Mouse (Mus musculus): ENCODE results near the gene Eml6.

Gene Eml6

DNA sequence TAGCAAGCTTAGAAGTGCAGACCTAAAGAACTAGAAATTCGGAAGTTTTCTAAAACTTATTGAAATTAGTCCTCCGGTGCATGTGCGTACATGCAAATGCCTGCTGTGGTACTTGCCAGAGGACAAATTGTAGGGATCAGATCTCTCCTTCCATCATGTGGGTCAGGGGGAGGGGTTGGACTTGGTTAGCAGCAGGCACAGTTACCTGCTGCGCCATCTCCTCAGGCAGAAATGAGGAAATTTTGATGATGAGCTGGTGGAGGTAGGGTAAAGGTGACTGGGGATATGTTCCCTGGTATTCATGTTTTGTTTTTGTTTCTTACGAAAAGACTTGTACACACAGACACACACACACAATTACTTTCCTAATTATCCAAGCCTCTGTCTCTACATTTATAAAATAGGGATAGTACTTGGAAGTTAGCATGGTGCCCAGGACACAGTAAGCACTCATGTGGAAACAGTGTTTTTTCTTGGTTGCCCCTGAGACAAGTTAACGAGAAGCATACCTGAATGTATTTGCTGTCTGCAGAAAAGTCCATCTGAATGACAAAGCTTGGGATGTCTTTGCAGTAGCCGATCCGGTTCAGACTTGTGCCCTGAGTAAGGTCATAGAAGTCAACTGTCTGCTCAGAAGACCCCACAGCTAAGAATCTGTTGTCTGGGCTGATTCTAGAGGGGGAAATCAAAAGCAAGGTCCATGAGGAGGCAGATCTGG lies 276.9 kb downstream of the Eml6 start:
- DNase-seq (ENCODE audit: low spot score), result no peak

GRCm38 (mm10) chr11:29747881-29748280 lies 278.0 kb downstream of the Eml6 start:
- DNase-seq (ENCODE audit: low spot score), result no peak

DNA sequence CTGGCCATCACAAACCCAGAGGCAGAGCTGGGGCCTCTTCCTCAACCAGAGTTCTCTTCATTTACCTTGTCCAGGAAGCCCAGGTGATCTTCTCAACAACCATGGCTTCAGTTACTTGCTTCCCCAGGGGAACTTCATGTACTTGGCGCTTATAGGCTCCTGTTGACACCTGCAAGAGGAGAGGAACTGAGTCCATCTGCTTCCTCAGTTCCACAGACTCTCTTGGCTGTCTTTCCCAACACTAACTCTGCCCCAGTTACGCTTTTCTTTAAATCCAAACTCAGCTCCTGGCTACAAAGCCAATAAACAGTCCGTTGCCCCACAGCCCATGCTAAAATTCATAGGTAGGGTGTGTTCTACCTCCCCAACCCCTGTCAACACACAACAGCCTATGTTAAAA lies 278.5 kb downstream of the Eml6 start:
- DNase-seq (ENCODE audit: low spot score), result no peak

DNA sequence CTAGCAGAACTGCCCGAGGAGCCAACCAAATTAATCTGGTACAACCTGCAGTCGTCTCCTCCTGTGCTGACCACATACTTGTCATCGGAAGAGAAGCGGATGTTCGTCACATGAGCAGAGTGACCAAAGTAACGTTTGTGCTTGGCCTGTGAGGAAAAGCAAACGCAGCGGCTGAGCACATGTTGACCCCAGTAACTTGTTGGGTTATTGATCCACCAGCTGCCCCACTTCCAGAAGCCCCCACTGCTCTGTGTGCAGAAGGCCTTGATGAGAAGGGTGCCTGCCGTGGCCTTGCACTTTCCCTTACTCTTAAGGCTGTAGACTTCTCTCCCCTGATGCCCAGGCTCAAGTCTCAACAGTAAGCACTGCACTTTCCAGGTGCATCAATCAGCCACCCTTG lies 279.6 kb downstream of the Eml6 start:
- DNase-seq (ENCODE audit: low spot score), result no peak

- DNase-seq (ENCODE audit: low spot score), result no peak
Observed at GRCm38 (mm10) chr11:29745513-29745912, 280.3 kb downstream of the Eml6 start.

DNA sequence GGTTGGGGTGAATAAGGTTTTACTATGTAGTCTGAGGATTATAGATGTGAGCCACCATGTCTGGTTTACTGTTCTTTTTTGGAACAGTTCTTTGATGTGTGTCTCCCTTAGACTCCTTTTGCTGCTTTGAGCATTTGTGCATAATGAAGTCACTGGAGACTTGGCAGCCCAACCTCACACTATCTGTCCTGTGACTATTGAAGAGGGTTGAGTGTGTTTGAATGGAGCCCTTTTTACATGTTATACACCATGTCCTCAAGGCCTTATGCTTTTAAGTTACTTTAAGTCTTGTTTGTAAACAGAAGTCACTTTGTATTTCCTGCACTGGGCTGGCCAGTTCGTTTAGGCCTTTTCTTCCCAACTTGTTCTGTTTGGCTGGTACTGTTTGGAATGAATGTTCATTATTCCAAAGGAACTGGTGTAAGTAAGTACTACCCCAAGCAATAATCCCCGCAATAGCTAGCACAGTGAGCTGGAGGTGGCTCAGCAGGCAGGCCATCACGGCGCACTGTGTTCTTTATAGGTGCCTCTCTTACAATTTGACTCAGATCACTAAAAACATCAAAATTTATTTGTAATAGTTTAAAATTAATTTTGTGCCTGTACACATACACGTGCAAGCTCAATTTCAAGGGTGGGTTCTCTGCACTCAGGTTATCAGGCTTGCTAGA lies 280.9 kb downstream of the Eml6 start:
- DNase-seq (ENCODE audit: low spot score), result no peak

GRCm38 (mm10) chr11:29739752-29740151 lies 286.1 kb downstream of the Eml6 start:
- DNase-seq (ENCODE audit: low spot score), result no peak

DNA sequence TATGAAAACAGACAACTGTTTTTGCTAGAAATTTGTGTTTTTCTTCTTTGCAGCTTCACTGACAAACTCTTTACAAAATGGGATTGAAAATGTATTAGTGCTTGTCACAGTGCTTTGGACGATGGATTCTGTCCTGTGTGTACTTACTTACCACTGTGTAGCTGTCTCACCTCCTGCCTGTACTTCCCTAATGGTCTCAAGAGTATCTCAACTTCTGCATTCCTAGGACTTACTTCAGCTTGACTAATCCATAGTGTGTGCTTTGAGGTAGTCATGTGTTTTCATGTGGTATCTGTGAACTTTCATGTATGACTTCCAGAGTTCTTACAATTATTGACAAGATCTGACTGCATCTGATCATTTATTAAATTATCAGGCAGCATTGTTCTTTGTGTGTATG lies 297.9 kb downstream of the Eml6 start:
- DNase-seq (ENCODE audit: low spot score), result no peak

DNA sequence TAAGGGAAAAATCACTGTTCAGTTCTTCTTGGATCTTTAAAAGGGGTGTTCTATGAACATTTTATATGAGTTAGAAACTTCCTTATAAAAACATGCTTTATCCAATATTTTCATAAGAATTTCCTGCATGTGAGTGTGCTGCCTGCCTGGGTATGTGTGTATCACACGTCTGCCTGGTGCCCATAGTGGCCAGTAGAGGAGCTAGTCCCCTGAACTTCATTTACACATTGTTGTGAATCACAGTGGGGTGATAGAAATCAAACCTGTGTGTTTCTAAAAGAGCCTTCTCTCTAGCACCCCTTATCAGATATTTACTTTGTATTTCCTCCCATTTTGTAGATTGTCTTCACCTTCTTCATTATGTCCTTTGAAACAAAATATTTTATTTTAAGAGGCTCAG lies 300.2 kb downstream of the Eml6 start:
- DNase-seq (ENCODE audit: low spot score), result no peak

GRCm38 (mm10) chr11:29725167-29725566 lies 300.7 kb downstream of the Eml6 start:
- no peak for DNase-seq (ENCODE audit: low spot score)

GRCm38 (mm10) chr11:29724213-29724612 lies 301.6 kb downstream of the Eml6 start:
- DNase-seq (ENCODE audit: low spot score), result no peak

DNA sequence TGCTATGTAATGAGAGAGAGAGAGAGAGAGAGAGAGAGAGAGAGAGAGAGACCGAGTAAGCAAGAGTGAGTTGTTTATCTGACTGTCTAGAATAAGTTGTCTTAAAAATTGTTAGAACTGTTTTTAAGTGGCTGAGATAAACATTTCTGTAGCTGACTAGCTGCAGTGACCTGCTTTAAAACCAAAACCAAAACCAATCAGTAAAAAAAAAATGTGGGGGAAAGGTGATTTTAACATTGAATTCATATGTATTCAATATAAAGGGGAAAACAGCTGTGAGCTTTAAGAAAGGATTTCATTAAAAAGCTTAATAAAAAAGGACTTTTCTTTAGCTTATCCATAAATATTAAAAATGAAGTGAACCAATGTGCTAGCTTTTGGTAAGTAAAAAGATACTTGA lies 306.2 kb downstream of the Eml6 start:
- no peak for DNase-seq (ENCODE audit: low spot score)

- no peak for DNase-seq (ENCODE audit: low spot score)
Observed at GRCm38 (mm10) chr11:29718541-29718940, 307.3 kb downstream of the Eml6 start.

DNA sequence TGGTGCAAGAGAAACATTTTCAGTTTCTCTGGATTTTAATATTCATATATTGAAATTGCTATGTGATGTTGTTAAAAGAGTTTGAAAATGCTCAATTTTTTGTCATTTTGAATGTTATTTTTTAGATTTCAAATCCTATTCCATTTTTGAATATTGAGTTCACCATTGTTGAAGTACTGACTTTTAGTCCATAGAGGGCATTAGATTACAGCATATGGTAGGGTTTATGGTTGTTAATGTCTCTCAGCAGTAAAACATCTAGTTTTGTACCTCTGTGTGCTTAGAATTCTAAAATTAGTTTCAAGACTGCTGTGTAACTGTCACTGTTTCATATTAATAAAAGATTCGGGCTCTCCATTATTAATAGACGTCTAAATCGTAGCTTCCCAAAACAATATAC lies 310.3 kb downstream of the Eml6 start:
- DNase-seq (ENCODE audit: low spot score), result no peak

DNA sequence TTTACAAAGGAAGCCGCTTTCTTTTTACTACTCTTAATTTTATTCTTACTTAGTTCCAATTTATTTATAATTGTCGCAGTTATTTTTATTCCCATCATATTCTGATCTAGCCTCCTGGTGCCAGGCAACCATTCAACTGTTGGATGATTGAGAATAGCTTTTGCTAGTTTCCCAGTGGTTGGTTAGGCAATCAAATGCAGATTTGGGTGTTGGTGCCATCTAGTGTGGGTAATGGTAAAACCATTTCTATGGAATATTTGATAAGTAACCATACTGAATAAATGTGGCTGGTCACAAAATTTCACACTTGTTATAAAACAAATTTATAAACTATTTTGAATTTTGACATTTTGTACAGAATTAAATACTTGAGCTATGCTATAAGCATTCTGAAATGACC lies 311.0 kb downstream of the Eml6 start:
- DNase-seq (ENCODE audit: low spot score), result no peak

DNA sequence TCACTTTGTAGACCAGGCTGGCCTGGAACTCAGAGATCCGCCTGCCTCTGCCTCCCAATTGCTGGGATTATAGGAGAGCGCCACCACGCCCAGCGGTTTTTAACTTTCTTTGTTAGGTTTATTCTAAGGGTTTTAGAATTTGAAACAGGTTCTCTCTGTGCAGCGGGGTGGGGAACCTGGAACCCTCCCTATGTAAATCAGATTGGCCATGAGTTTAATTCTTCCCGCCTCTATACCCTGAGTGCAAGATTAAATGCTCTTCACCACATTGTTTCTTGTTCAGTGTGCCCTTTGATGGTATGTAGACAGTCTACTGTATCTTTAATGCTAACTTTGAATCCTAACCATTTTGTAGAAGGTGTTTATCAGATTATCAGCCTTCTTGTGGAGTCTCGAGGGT lies 311.7 kb downstream of the Eml6 start:
- DNase-seq (ENCODE audit: low spot score), result no peak

GRCm38 (mm10) chr11:29709512-29709911 lies 316.3 kb downstream of the Eml6 start:
- no peak for DNase-seq (ENCODE audit: low spot score)

- no peak for DNase-seq (ENCODE audit: low spot score)
Observed at GRCm38 (mm10) chr11:29706845-29707244, 319.0 kb downstream of the Eml6 start.

DNA sequence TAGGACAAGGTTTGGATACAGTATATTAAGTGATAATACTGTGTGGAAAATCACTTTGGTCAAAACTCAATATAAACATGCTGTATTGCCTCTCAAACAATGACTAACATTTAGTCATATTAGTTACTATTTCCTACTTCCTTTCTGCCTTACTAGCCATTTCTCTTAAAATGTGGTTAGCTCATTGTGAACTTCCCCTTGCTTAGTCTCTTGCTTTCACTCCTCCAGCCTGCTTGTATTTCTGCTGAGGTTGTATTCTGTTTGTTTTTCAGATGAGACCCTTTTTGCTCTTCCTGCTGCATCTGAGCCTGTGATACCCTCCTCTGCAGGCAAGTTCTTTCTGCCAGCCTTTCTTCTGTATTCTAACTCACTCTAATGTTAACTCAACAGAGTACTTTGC lies 320.6 kb downstream of the Eml6 start:
- DNase-seq (ENCODE audit: low spot score), result no peak

- no peak for DNase-seq (ENCODE audit: low spot score)
Observed at GRCm38 (mm10) chr11:29702721-29703120, 323.1 kb downstream of the Eml6 start.

DNA sequence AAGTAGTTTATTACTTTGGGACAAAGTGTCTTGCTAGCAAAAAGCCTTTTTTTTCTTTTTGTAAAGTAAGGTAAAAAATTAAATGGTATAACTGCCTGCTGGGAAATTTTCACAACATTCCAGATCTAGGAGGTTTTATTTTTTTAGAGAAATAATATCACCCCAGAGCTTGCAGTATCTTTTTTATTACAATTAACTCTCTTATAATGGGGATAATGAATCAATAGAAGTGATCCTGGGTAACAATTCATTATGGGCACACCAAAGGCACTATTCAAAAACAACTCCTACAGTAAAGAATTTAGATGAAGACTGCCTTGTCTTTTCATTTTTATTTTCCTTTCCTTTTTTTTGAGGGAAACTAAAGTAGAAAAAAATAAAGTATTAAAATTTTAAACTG lies 331.1 kb downstream of the Eml6 start:
- DNase-seq (ENCODE audit: low spot score), result no peak

GRCm38 (mm10) chr11:29693576-29694410 lies 332.0 kb downstream of the Eml6 start:
- DNase-seq (ENCODE audit: low spot score), result peak; percentile 77
